Mouse (Mus musculus) intestine, embryonic 14.5 days (tissue): ENCODE data around the gene Ptprn2. TPM values are rescaled to one million over a fixed set of nuclear protein-coding genes. Genes with fewer than 3 reads are reported as not detected.
"Not testable (repeated sequence)": the region's sequence is repeated elsewhere in the genome, so short reads cannot be mapped to it uniquely, and the experiment has no call there.

Source experiments
- ATAC-seq: fragments of 200-750 bp; cut with Nextera tagmentation; replicated peaks from 2 replicates; pipeline ENCODE4 v1.8.0; 2017; ENCODE audit warnings: low read depth, moderate number of reproducible peaks, moderate TSS enrichment, moderate library complexity; ENCODE audit not compliant: low FRiP score, low TSS enrichment
- DNase-seq: peaks from one replicate; pipeline ENCODE4 v3.0.0-alpha.2; 2018; ENCODE audit warnings: low spot score
- H3K27ac ChIP-seq: fragments of 300-500 bp; sonication (generic); 2 replicates; pipeline ENCODE4 v1.5.1; 2014; ENCODE audit warnings: low read depth, mild to moderate bottlenecking, control low read depth
- H3K27me3 ChIP-seq: fragments of 300-500 bp; sonication (generic); replicated peaks from 2 replicates; pipeline ENCODE4 v1.6.1; 2014; ENCODE audit warnings: low read length, control low read depth; ENCODE audit not compliant: control insufficient read depth, insufficient read depth
- H3K36me3 ChIP-seq: fragments of 300-500 bp; sonication (generic); 2 replicates; pipeline ENCODE4 v1.6.1; 2014; ENCODE audit warnings: low read length, control low read depth; ENCODE audit not compliant: control insufficient read depth, insufficient read depth
- H3K4me1 ChIP-seq: fragments of 300-500 bp; sonication (generic); replicated peaks from 2 replicates; pipeline ENCODE4 v1.6.1; 2014; ENCODE audit warnings: low read length, control low read depth, mixed read lengths; ENCODE audit not compliant: control insufficient read depth, insufficient read depth
- H3K4me2 ChIP-seq: fragments of 300-500 bp; sonication (generic); 2 replicates; pipeline ENCODE4 v1.6.1; 2014; ENCODE audit warnings: low read length
- H3K4me3 ChIP-seq: fragments of 300-500 bp; sonication (generic); 2 replicates; pipeline ENCODE4 v1.5.1; 2014; ENCODE audit warnings: low read depth, low read length, control low read depth, mixed read lengths
- H3K9ac ChIP-seq: fragments of 300-500 bp; sonication (generic); 2 replicates; pipeline ENCODE4 v1.6.1; 2014; ENCODE audit warnings: mild to moderate bottlenecking, low read length
- H3K9me3 ChIP-seq: fragments of 300-500 bp; sonication (generic); 2 replicates; pipeline ENCODE4 v1.6.1; 2016; ENCODE audit warnings: low read length, control low read depth; ENCODE audit not compliant: control insufficient read depth
- WGBS: fragments of 180-500 bp; shearing (Covaris S2); extraction: QIAGEN DNeasy Blood & Tissue Kit; methylation state at CpG from one replicate; pipeline ENCODE4 v1.1.7; 2014; 5-methylcytosine and 5-hydroxymethylcytosine counted together
- polyA plus RNA-seq: library from polyadenylated mRNA; unstranded; fragments of >200 nt; fragmentation: Nextera tagmentation; extraction: Ambion mirVana; gene quantifications from 2 replicates; pipeline ENCODE4 v1.2.1, GENCODE M21; 2014

Gene Ptprn2
- polyA plus RNA-seq, 1 experiment from 2014 or later, result 2.0 TPM

DNA sequence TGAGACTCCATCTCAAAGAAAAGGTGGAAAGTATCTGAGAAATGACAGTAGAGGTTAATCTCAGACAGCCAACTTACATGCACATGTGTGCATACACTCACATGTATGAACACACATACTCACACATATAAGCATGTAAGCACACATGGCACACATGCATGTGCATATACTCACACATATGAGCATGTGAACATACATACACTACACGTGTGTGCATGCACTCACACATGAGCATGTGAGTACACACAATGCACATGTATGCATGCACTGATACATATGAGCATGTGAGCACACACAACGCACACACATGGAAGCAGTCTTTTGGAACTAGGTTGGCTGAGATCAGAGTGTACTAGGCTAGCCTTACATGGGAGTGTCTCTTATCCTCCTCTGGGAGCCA, 81.7 kb downstream of the Ptprn2 start:
- H3K4me1 ChIP-seq, result no peaks in the 10 kb centered on the region
- H3K4me2 ChIP-seq, result no peak overlapping the region
- H3K27me3 ChIP-seq, result no peaks in the 10 kb centered on the region
- no peak overlapping the region for H3K4me3 ChIP-seq
- no peak overlapping the region for H3K27ac ChIP-seq
- H3K9me3 ChIP-seq, result no peaks in the 10 kb centered on the region
- DNase-seq, result no peak
- 91% methylated on average over 2 of the region's 2 CpGs for WGBS
- no peaks in the 10 kb centered on the region for H3K36me3 ChIP-seq
- ATAC-seq, result no peak
- no peak overlapping the region for H3K9ac ChIP-seq

DNA sequence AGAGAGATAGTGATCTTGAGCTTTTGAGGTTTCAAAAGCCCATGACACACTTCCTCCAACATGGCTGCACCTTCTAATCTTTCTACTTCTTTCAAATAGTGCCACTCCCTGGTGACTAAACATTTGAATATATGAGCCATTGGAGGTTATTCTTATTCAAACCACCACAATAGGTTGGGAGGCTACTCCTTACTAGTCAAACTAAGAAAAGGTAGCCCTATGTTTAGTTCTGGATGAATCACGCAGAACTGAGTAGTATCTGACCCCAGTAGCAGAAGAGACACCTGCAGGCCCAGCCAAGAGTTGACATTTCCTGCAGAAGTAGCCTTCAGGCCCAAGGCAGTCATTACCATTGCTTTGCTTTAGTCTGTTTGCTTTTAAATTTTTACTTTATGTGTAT, 84.0 kb downstream of the Ptprn2 start:
- Histone ChIP-seq H3K9me3 (no peaks in the 10 kb centered on the region), H3K4me2 (no peak overlapping the region), H3K4me1 (no peaks in the 10 kb centered on the region), H3K36me3 (no peaks in the 10 kb centered on the region), H3K27ac (no peak overlapping the region), H3K27me3 (no peaks in the 10 kb centered on the region), H3K4me3 (no peak overlapping the region), H3K9ac (no peak overlapping the region)
- DNase-seq, result no peak
- 59% methylated on average over 1 of the region's 1 CpGs for WGBS
- ATAC-seq, result no peak

DNA sequence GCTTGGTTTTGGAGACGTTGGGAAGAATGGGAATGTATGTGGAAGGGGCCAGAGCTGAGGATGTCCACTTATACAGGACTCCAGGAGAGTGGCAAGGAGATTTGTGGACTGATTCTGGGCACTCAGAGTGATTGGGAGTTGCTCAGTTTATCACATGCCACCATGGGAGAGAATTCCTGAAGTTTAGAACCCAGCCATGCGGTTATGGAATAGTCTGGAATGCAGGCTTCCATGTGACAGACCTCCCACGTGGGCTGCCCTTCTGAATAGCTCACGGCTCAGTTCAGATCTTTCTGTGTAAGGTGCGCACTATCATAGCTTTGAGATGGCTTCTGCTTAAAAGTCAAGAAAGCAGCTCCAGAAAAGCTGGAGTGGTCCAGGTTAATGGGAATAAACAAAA, 88.6 kb downstream of the Ptprn2 start:
- H3K9ac ChIP-seq, result no peak overlapping the region
- H3K27ac ChIP-seq, result no peak overlapping the region
- H3K36me3 ChIP-seq, result no peaks in the 10 kb centered on the region
- WGBS, result 71% methylated on average over 5 of the region's 5 CpGs
- ATAC-seq (no peak), DNase-seq (no peak)
- no peaks in the 10 kb centered on the region for H3K9me3 ChIP-seq
- H3K4me1 ChIP-seq, result no peaks in the 10 kb centered on the region; the same call in 1 of the 2 replicates
- H3K4me3 ChIP-seq, result no peak overlapping the region
- no peak overlapping the region for H3K4me2 ChIP-seq
- H3K27me3 ChIP-seq, result no peaks in the 10 kb centered on the region

DNA sequence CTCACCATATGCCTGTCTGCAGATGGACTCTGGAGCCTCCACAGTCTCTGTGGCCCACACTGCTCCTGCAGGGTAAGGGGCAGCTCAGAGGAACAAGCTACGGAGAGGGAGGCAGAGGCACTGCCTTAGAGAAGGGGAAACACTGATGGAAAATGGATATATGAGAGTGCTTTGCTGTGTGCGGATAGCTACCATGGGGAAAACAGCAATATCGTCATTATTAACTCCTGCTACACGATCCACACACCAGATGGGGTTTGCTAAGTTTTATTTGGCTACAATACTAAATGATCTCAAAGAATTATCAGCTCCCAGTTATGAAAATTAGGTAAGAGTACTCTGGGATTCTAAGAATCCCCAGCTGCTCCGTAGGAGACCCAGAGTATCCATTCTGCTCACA, 89.2 kb downstream of the Ptprn2 start:
- Histone ChIP-seq H3K4me2 (no peak overlapping the region), H3K9me3 (no peaks in the 10 kb centered on the region), H3K27ac (no peak overlapping the region), H3K36me3 (no peaks in the 10 kb centered on the region), H3K4me1 (no peaks in the 10 kb centered on the region; the same call in 1 of the 2 replicates), H3K4me3 (no peak overlapping the region), H3K9ac (no peak overlapping the region), H3K27me3 (no peaks in the 10 kb centered on the region)
- WGBS, result 75% methylated on average over 5 of the region's 5 CpGs
- DNase-seq, result no peak
- ATAC-seq, result no peak

GRCm38 (mm10) chr12:116577917-116578316, 92.4 kb downstream of the Ptprn2 start:
- not testable (repeated sequence) for DNase-seq, H3K9ac ChIP-seq, H3K27me3 ChIP-seq, ATAC-seq, H3K4me3 ChIP-seq, H3K9me3 ChIP-seq, H3K27ac ChIP-seq, H3K36me3 ChIP-seq, H3K4me2 ChIP-seq
- H3K4me1 ChIP-seq, result peaks cover 18% of the 10 kb centered on the region
- WGBS, result 33% methylated on average over 1 of the region's 1 CpGs

DNA sequence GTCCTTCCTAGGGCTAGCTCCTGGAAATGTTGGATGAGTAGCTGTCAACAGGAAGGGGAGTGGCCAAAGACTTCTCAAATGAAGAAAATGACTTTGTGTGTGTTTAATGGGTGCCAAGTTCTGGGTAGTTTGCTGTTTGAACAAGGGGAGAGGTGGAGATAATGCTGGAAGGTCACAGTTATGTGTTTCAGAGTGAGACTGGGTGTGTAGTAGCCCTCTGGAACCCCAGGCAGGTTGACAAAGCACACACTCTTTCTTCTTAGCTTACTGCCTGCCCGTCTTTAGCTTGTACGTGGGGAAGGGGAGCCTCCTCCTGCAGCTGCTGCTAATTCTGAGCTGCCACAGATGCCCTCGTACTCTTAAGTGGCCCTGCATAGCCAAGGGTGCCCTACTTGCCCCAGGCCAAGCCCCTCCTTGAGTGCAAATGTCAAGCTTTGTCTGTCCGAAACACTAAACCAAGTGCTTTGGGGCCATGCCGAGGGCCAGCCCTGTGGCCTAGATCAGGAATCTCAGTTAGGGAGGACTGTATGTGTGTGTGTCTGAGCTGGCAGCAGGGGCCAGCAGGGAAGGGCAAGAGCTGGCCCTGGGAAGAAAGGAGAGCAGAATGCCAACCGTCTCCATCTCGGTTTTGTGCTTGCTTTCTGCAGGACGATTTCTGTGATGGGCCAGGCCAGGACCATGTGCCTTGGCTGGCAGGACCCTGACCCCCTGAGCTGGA, 95.5 kb downstream of the Ptprn2 start:
- Histone ChIP-seq H3K4me3 (no peak overlapping the region), H3K27ac (peak overlapping the region; percentile 20; the same call in 1 of the 2 replicates), H3K27me3 (no peaks in the 10 kb centered on the region), H3K9me3 (no peaks in the 10 kb centered on the region), H3K9ac (no peak overlapping the region), H3K36me3 (no peaks in the 10 kb centered on the region), H3K4me2 (no peak overlapping the region), H3K4me1 (peaks cover 18% of the 10 kb centered on the region)
- DNase-seq (no peak), ATAC-seq (no peak)
- WGBS, result 38% methylated on average over 8 of the region's 8 CpGs

GRCm38 (mm10) chr12:116581864-116582263, 96.3 kb downstream of the Ptprn2 start:
- no peaks in the 10 kb centered on the region for H3K9me3 ChIP-seq
- no peak overlapping the region for H3K9ac ChIP-seq
- no peak overlapping the region for H3K4me2 ChIP-seq
- H3K36me3 ChIP-seq, result no peaks in the 10 kb centered on the region
- peaks cover 18% of the 10 kb centered on the region for H3K4me1 ChIP-seq
- DNase-seq, result no peak
- no peaks in the 10 kb centered on the region for H3K27me3 ChIP-seq
- peak; percentile 72 for ATAC-seq
- 0 out of 2 replicates have a peak overlapping the region, but pooled peaks have one; percentile 20 for H3K27ac ChIP-seq
- H3K4me3 ChIP-seq, result no peak overlapping the region

- 80% methylated on average over 4 of the region's 4 CpGs for WGBS
- H3K27ac ChIP-seq, result no peak overlapping the region
These were observed 97.3 kb downstream of the Ptprn2 start for GRCm38 (mm10) chr12:116582829-116583228.

GRCm38 (mm10) chr12:116585001-116585400, 99.5 kb downstream of the Ptprn2 start:
- no peak overlapping the region for H3K27ac ChIP-seq
- H3K9me3 ChIP-seq, result no peaks in the 10 kb centered on the region

More at GRCm38 (mm10) chr12:116582829-116583228, 97.3 kb downstream of the Ptprn2 start:
- Histone ChIP-seq H3K4me2 (no peak overlapping the region), H3K9me3 (no peaks in the 10 kb centered on the region), H3K9ac (no peak overlapping the region), H3K36me3 (no peaks in the 10 kb centered on the region), H3K27me3 (no peaks in the 10 kb centered on the region), H3K4me3 (no peak overlapping the region), H3K4me1 (peaks cover 18% of the 10 kb centered on the region)
- DNase-seq (no peak), ATAC-seq (no peak)

More at GRCm38 (mm10) chr12:116585001-116585400, 99.5 kb downstream of the Ptprn2 start:
- Histone ChIP-seq H3K4me1 (peaks cover 18% of the 10 kb centered on the region), H3K4me2 (no peak overlapping the region), H3K27me3 (no peaks in the 10 kb centered on the region), H3K36me3 (no peaks in the 10 kb centered on the region), H3K4me3 (no peak overlapping the region), H3K9ac (no peak overlapping the region)
- no peak for ATAC-seq
- DNase-seq, result no peak
- WGBS, result 20% methylated on average over 5 of the region's 5 CpGs
